In genomic region chr13:84349001-84349720, GRCm38 (mm10) we compare ENCODE assay signal across 8 mouse cellular contexts.
DNase-seq lines count a peak whose midpoint lies in the region; ATAC-seq lines count a peak whose summit lies in the region.

No protein-coding gene starts in this region.

- 0 out of 2 replicates have a peak overlapping the region, but pooled peaks have one; percentile 24 for H3K9ac ChIP-seq in embryonic facial prominence, embryonic 12.5 days
- peak overlapping the region; percentile 58 for H3K9ac ChIP-seq in lung, embryonic 16.5 days (ENCODE audit: low read length)

- 0 out of 2 replicates have a peak overlapping the region, but pooled peaks have one; percentile 36 for H3K27ac ChIP-seq in embryonic facial prominence, embryonic 12.5 days
- peak overlapping the region; percentile 93 for H3K27ac ChIP-seq in hindbrain, embryonic 10.5 days
- H3K27ac ChIP-seq in lung, embryonic 16.5 days (ENCODE audit: low read length), result peak overlapping the region; percentile 66; the same call in 1 of the 2 replicates

- no peaks in the 10 kb centered on the region for H3K36me3 ChIP-seq in embryonic facial prominence, embryonic 12.5 days
- H3K36me3 ChIP-seq in hindbrain, embryonic 10.5 days, result no peaks in the 10 kb centered on the region
- no peaks in the 10 kb centered on the region for H3K36me3 ChIP-seq in lung, embryonic 16.5 days (ENCODE audit: control insufficient read depth, insufficient read depth, low read length)

- peaks cover 15% of the 10 kb centered on the region for H3K27me3 ChIP-seq in embryonic facial prominence, embryonic 12.5 days
- peaks cover 54% of the 10 kb centered on the region for H3K27me3 ChIP-seq in hindbrain, embryonic 10.5 days (ENCODE audit: insufficient read depth, poor library complexity, severe bottlenecking)
- H3K27me3 ChIP-seq in lung, embryonic 16.5 days (ENCODE audit: control insufficient read depth, insufficient read depth, low read depth, low read length), result peaks cover 28% of the 10 kb centered on the region

- ATAC-seq in embryonic facial prominence, embryonic 12.5 days (ENCODE audit: insufficient number of reproducible peaks, insufficient read depth, low FRiP score, low TSS enrichment), result no peak
- no peak for ATAC-seq in lung, embryonic 16.5 days (ENCODE audit: low read depth)

- no peaks in the 10 kb centered on the region for H3K9me3 ChIP-seq in embryonic facial prominence, embryonic 12.5 days
- H3K9me3 ChIP-seq in hindbrain, embryonic 10.5 days, result no peaks in the 10 kb centered on the region
- H3K9me3 ChIP-seq in lung, embryonic 16.5 days (ENCODE audit: control insufficient read depth, low read length), result no peaks in the 10 kb centered on the region

- 0 out of 2 replicates have a peak, but pooled peaks cover 3% of the 10 kb centered on the region for H3K4me1 ChIP-seq in embryonic facial prominence, embryonic 12.5 days
- peaks cover 50% of the 10 kb centered on the region for H3K4me1 ChIP-seq in hindbrain, embryonic 10.5 days (replicated peaks)
- peaks cover 12% of the 10 kb centered on the region for H3K4me1 ChIP-seq in lung, embryonic 16.5 days (replicated peaks; ENCODE audit: control insufficient read depth, insufficient read depth, low read length)

- H3K4me3 ChIP-seq in embryonic facial prominence, embryonic 12.5 days, result peak overlapping the region; percentile 41
- H3K4me3 ChIP-seq in hindbrain, embryonic 10.5 days, result peak overlapping the region; percentile 56
- H3K4me3 ChIP-seq in lung, embryonic 16.5 days (ENCODE audit: low read length), result peak overlapping the region; percentile 52

- under 1% methylated on average over 23 of the region's 23 CpGs for WGBS in embryonic facial prominence, embryonic 12.5 days
- WGBS in hindbrain, embryonic 10.5 days, result under 1% methylated on average over 23 of the region's 23 CpGs
- WGBS in lung, embryonic 16.5 days, result under 1% methylated on average over 23 of the region's 23 CpGs

- peak overlapping the region; percentile 75 for H3K4me2 ChIP-seq in embryonic facial prominence, embryonic 12.5 days (replicated peaks)
- H3K4me2 ChIP-seq in lung, embryonic 16.5 days (ENCODE audit: low read depth, low read length), result peak overlapping the region; percentile 80

- DNase-seq in 3T3-L1 (ENCODE audit: low read depth, low spot score), result peak; percentile 62
- DNase-seq in adrenal gland, adult 2 months, result peak; percentile 50
- peak; percentile 49 for DNase-seq in hindbrain, embryonic 10.5 days (ENCODE audit: low spot score)
- DNase-seq in layer of hippocampus, adult 9-11 months, result peak; percentile 75
- peak; percentile 70 to 73 for DNase-seq in right cerebral cortex, adult 2 months (ENCODE audit: low spot score in 2 of 2)
- no peak for DNase-seq in spleen, postnatal 4 days (ENCODE audit: low spot score in 2 of 2)

Comparison
In these comparisons a context has a peak if more than half of its experiments do, and no peak if none do; other contexts are left out.
1. DNase-seq: peak in 3T3-L1 (single experiment), adrenal gland, adult 2 months (single experiment), hindbrain, embryonic 10.5 days (single experiment), layer of hippocampus, adult 9-11 months (single experiment) and right cerebral cortex, adult 2 months (2 of 2); none in spleen, postnatal 4 days (0 of 2).
2. H3K27ac ChIP-seq: peak in every context shown above with its lines; median percentile 93 in hindbrain, embryonic 10.5 days; 66 in lung, embryonic 16.5 days; 36 in embryonic facial prominence, embryonic 12.5 days.
3. Peak in every context shown above with its lines, with median percentiles within 50 percentile points of each other: H3K4me3 ChIP-seq.